ENCODE assay signal across 7 mouse cellular contexts in genomic region chr17:27856265-27856797, GRCm38 (mm10). TPM values are rescaled to one million over a fixed set of nuclear protein-coding genes. Genes with fewer than 3 reads are reported as not detected.
DNase-seq lines count a peak whose midpoint lies in the region; ATAC-seq and TF ChIP-seq lines count a peak whose summit lies in the region.

Gene Uhrf1bp1 (plus strand): TSS chr17:27856441.

- H3K4me1 ChIP-seq in embryonic facial prominence, embryonic 11.5 days (ENCODE audit: control insufficient read depth, insufficient read depth, low read length): peaks cover 6% of the 10 kb centered on the region
- peaks cover 25% of the 10 kb centered on the region for H3K4me1 ChIP-seq in limb, embryonic 10.5 days
- peaks cover 23% of the 10 kb centered on the region for H3K4me1 ChIP-seq in midbrain, embryonic 12.5 days
- H3K4me1 ChIP-seq in small intestine, adult 2 months (ENCODE audit: control insufficient read depth, insufficient read depth, insufficient read length, low read length): peaks cover 8% of the 10 kb centered on the region; the same call in 1 of the 2 replicates

- TF ChIP-seq CTCF in small intestine, adult 2 months (IDR thresholded peaks at IDR 0.05; ENCODE audit: extremely low read depth, insufficient read length, insufficient replicate concordance, low read depth, low read length): no peak

- no peaks in the 10 kb centered on the region for H3K9me3 ChIP-seq in embryonic facial prominence, embryonic 11.5 days (replicated peaks; ENCODE audit: control insufficient read depth, low read length)
- no peaks in the 10 kb centered on the region for H3K9me3 ChIP-seq in limb, embryonic 10.5 days (replicated peaks)
- H3K9me3 ChIP-seq in midbrain, embryonic 12.5 days: no peaks in the 10 kb centered on the region

- DNase-seq in adrenal gland, postnatal 25 days: peak; percentile 90
- peak; percentile 91 for DNase-seq in embryonic facial prominence, embryonic 11.5 days (ENCODE audit: low spot score)
- DNase-seq in heart, adult 11 months: peak; percentile 98
- DNase-seq in kidney, adult 18-20 months: peak; percentile 84
- DNase-seq in limb, embryonic 10.5 days (ENCODE audit: low spot score): peak; percentile 92

- H3K4me2 ChIP-seq in embryonic facial prominence, embryonic 11.5 days (ENCODE audit: low read depth, low read length): peak within 1 kb of the TSS; percentile 83
- peak within 1 kb of the TSS; percentile 87 for H3K4me2 ChIP-seq in midbrain, embryonic 12.5 days (replicated peaks)

- WGBS in embryonic facial prominence, embryonic 11.5 days: under 1% methylated on average over 53 of the region's 54 CpGs
- WGBS in limb, embryonic 10.5 days: under 1% methylated on average over 54 of the region's 54 CpGs
- WGBS in midbrain, embryonic 12.5 days: under 1% methylated on average over 50 of the region's 54 CpGs
- under 1% methylated on average over 54 of the region's 54 CpGs for WGBS in small intestine, adult 2 months

- TF ChIP-seq POLR2A in small intestine, adult 2 months (IDR thresholded peaks at IDR 0.05; ENCODE audit: low read depth, low read length): no peak

- H3K9ac ChIP-seq in embryonic facial prominence, embryonic 11.5 days (replicated peaks; ENCODE audit: low read length): peak within 1 kb of the TSS; percentile 90
- peak within 1 kb of the TSS; percentile 89 for H3K9ac ChIP-seq in midbrain, embryonic 12.5 days (replicated peaks)

- H3K36me3 ChIP-seq in embryonic facial prominence, embryonic 11.5 days (replicated peaks; ENCODE audit: control insufficient read depth, insufficient read depth, low read depth, low read length): peaks cover 2% of the 10 kb centered on the region
- H3K36me3 ChIP-seq in limb, embryonic 10.5 days: peaks cover 36% of the 10 kb centered on the region
- peaks cover 26% of the 10 kb centered on the region for H3K36me3 ChIP-seq in midbrain, embryonic 12.5 days
- peaks cover 6% of the 10 kb centered on the region for H3K36me3 ChIP-seq in small intestine, adult 2 months (ENCODE audit: control insufficient read depth, insufficient read depth, low read length)

- no peaks in the 10 kb centered on the region for H3K27me3 ChIP-seq in embryonic facial prominence, embryonic 11.5 days (ENCODE audit: control insufficient read depth, insufficient read depth, low read length)
- no peaks in the 10 kb centered on the region for H3K27me3 ChIP-seq in limb, embryonic 10.5 days (ENCODE audit: low read depth, poor library complexity, severe bottlenecking)
- no peaks in the 10 kb centered on the region for H3K27me3 ChIP-seq in midbrain, embryonic 12.5 days
- no peaks in the 10 kb centered on the region for H3K27me3 ChIP-seq in small intestine, adult 2 months (ENCODE audit: control insufficient read depth, insufficient read depth, low read length)

- H3K4me3 ChIP-seq in embryonic facial prominence, embryonic 11.5 days (ENCODE audit: low read depth, low read length): peak within 1 kb of the TSS; percentile 93
- H3K4me3 ChIP-seq in limb, embryonic 10.5 days: peak within 1 kb of the TSS; percentile 85
- H3K4me3 ChIP-seq in midbrain, embryonic 12.5 days: peak within 1 kb of the TSS; percentile 84
- peak within 1 kb of the TSS; percentile 97 for H3K4me3 ChIP-seq in small intestine, adult 2 months (ENCODE audit: low read depth, low read length)

- peak within 1 kb of the TSS; percentile 65; the same call in 1 of the 2 replicates for H3K27ac ChIP-seq in embryonic facial prominence, embryonic 11.5 days (replicated peaks; ENCODE audit: low read depth, low read length)
- H3K27ac ChIP-seq in limb, embryonic 10.5 days: peak within 1 kb of the TSS; percentile 92
- H3K27ac ChIP-seq in midbrain, embryonic 12.5 days (replicated peaks): peak within 1 kb of the TSS; percentile 83
- peak within 1 kb of the TSS; percentile 14; the same call in 1 of the 2 replicates for H3K27ac ChIP-seq in small intestine, adult 2 months (ENCODE audit: insufficient read depth, low read depth, low read length)

- ATAC-seq in embryonic facial prominence, embryonic 11.5 days (replicated peaks; ENCODE audit: insufficient number of reproducible peaks, low FRiP score, low TSS enrichment, low read depth): peak; percentile 76
- ATAC-seq in midbrain, embryonic 12.5 days (ENCODE audit: low FRiP score, low read depth): peak; percentile 84

RNA-seq across cellular contexts. Expression of gene Uhrf1bp1, which starts in this region (rescaled TPM):
- 31.7 and 32.3 TPM in 2 replicates for total RNA-seq in adrenal gland, postnatal 25 days (2021)
- polyA plus RNA-seq in embryonic facial prominence, embryonic 11.5 days (2014; fragmentation: Nextera tagmentation; extraction: Ambion mirVana): 5.2 and 6.4 TPM in 2 replicates
- polyA plus RNA-seq in limb, embryonic 10.5 days (2016; fragmentation: Nextera tagmentation; extraction: Ambion mirVana): 9.3 and 10.0 TPM in 2 replicates
- polyA plus RNA-seq in midbrain, embryonic 12.5 days (2016; fragmentation: Nextera tagmentation; extraction: Ambion mirVana): 8.3 and 9.2 TPM in 2 replicates
- 1.8 TPM in 2 replicates for polyA plus RNA-seq in small intestine, adult 2 months (2012; rRNA removed)

Comparison
In these comparisons a context has a peak if more than half of its experiments do, and no peak if none do; other contexts are left out.
1. Peak in every context shown above with its lines: DNase-seq, ATAC-seq, H3K4me3 ChIP-seq and H3K27ac ChIP-seq.
2. H3K27ac ChIP-seq: peak in every context shown above with its lines; median percentile 92 in limb, embryonic 10.5 days; 83 in midbrain, embryonic 12.5 days; 65 in embryonic facial prominence, embryonic 11.5 days; 14 in small intestine, adult 2 months.